Mouse (Mus musculus): ENCODE data around the gene Rag2.

GRCm38 (mm10) chr2:101598190-101599181 lies 26.0 kb upstream of the Rag2 start:
- TF ChIP-seq POLR2A (IDR thresholded peaks at IDR 0.05; ENCODE audit: extremely low read depth, insufficient read depth, low read length) (no peak), CTCF (IDR thresholded peaks at IDR 0.05; ENCODE audit: extremely low read depth, insufficient read depth, low read length) (no peak)

Data from cortical plate, adult 2 months (tissue).